Mouse (Mus musculus): ENCODE results near the gene Plekhj1. TPM values are rescaled to one million over a fixed set of nuclear protein-coding genes. Genes with fewer than 3 reads are reported as not detected.

Gene Plekhj1
- total RNA-seq, 1 experiment from 2014 or later, result 41.3 TPM

DNA sequence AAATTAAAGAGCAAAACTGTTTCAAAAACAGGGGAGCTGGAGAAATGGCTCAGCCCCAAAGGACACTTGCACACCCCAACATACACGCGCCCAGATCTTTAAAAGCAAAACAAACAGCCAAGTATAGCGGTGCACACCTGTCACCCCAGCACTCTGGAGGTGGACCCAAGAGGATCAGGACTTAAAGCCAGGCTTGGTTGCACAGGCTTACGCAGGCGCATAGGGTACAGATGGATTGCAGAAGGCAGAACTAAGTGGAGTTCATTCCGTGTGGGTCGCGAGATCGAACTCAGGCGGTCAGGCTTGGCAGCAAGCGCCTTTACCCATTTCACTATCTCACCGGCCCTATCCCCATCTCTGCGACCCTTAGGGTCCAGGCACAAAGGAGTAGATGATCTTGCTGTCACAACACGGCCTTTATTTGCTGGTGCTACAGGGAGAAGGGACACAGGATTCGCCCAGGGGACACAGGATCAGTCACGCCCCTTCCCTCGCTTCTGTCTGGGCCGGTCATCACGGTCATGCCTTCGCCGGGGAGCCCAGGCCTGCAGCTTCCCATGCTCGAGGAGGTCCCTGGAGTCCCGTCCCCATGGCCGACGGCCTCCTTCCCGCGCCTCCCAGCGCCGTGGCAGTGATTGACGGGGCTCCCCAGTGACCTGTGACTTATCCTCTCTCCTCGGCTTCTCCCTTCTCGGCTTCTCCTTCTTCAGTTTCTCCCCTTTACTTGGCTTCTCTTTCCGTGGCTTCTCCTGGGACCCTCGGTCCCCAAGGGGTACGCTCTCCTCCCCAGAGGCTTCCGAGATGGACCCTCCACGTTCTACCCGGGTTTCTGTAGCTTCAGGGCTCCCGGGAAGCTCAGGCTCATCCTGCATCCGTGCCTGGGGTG lies 9.9 kb upstream of the Plekhj1 start:
- no peak for ATAC-seq (replicated peaks; ENCODE audit: insufficient number of reproducible peaks, low FRiP score, low TSS enrichment, poor library complexity, severe bottlenecking)

DNA sequence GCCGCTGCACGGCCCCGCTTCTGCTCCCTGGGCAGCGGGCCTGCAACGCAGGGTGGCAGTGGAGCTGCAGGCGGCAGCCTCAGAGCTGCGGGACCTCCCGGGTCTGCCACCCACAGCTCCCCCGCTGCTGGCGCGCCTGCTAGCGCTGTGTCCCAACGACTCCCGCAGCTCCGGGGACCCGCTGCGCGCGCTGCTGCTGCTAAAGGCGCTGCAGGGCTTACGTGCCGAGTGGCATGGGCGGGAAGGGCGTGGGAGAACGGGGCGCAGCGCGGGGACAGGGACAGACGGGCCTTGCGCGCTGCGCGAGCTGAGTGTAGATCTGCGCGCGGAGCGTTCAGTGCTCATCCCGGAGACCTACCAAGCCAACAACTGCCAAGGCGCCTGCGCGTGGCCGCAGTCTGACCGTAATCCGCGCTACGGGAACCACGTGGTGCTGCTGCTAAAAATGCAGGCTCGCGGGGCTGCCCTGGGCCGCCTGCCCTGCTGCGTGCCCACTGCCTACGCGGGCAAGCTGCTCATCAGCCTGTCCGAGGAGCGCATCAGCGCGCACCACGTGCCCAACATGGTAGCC lies 8.7 kb upstream of the Plekhj1 start:
- ATAC-seq (replicated peaks; ENCODE audit: insufficient number of reproducible peaks, low FRiP score, low TSS enrichment, poor library complexity, severe bottlenecking), result 0 out of 2 replicates have a peak, but pooled peaks have one; percentile 4

DNA sequence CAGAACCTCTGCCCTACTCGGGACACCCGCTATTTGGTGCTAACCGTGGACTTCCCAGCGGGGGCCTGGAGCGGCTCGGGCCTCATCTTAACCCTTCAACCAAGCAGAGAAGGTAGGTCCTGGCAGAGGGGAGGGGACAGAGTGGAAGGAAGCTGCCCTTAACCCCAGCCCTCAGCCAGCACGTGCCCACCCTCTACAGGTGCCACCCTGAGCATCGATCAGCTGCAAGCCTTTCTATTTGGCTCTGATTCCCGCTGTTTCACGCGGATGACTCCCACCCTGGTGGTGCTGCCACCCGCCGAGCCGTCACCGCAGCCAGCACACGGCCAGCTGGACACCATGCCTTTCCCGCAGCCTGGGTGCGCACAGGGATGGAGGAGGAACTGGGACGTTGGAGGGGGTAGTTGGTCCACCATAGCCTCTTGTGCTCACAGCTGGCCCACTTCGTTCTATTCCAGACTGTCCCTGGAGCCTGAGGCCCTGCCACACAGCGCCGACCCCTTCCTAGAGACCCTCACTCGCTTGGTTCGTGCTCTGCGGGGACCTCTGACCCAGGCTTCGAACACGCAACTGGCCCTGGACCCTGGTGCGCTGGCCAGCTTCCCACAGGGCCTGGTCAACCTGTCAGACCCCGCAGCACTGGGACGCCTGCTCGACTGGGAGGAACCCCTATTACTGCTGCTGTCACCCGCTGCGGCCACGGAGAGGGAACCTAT lies 8.1 kb upstream of the Plekhj1 start:
- no peak for ATAC-seq (replicated peaks; ENCODE audit: insufficient number of reproducible peaks, low FRiP score, low TSS enrichment, poor library complexity, severe bottlenecking)

DNA sequence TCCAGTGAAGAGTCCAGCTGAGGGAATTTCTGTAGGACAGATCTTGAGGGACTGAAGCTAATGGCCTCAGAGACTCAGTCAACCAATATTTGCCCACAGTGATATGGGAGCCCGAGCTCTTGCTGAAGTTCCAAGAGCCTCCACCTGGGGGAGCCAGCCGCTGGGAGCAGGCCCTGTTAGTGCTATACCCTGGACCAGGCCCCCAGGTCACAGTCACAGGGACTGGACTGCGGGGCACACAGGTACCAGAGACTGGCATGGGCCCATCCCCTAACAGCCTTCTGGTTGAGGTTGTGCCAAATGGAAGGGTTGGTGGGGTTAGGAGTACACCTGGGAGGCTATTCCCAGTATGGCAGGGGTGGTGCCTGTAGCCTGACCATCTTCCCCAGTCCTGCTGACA lies 7.5 kb upstream of the Plekhj1 start:
- ATAC-seq (replicated peaks; ENCODE audit: insufficient number of reproducible peaks, low FRiP score, low TSS enrichment, poor library complexity, severe bottlenecking), result peak; percentile 32; the same call in 1 of the 2 replicates

DNA sequence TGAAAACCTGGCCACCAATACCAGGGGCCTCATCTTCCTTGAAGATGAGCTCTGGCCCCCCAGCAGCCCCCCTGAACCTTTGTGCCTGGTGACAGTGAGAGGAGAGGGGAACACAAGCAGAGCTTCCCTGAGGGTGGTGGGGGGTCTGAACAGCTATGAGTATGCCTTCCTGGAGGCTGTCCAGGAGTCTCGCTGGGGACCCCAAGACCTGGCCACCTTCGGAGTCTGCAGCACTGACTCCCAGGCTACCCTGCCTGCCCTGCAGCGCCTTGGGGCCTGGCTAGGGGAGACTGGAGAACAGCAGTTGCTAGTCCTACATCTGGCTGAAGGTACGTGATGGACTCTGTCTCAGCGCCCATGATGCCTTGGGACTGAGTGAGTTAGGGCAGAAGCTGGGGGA lies 6.9 kb upstream of the Plekhj1 start:
- no peak for ATAC-seq (replicated peaks; ENCODE audit: insufficient number of reproducible peaks, low FRiP score, low TSS enrichment, poor library complexity, severe bottlenecking)

DNA sequence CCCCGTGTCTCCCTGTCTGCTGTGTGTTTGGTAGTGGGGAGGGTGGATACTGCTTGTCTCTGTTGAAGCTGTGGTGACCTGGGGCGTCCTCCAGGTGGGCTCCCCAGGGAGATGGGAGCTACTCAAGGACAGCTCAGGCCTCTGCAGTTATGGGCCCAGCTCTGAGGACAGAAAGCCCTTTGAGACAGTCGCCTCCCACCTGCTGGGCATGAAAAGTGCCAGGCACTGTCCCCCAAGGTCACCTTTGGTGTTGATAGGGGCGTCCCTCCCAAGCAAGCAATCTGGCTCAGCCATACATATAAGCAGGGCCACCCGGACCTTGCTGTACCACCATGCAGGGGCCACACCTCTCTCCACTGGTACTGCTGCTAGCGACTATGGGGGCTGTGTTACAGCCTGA lies 6.5 kb upstream of the Plekhj1 start, which contains the start of gene Amh:
Gene Amh (plus strand): TSS at position 328 of the 400 bp plus-strand sequence.
- no peak for ATAC-seq (replicated peaks; ENCODE audit: insufficient number of reproducible peaks, low FRiP score, low TSS enrichment, poor library complexity, severe bottlenecking)

DNA sequence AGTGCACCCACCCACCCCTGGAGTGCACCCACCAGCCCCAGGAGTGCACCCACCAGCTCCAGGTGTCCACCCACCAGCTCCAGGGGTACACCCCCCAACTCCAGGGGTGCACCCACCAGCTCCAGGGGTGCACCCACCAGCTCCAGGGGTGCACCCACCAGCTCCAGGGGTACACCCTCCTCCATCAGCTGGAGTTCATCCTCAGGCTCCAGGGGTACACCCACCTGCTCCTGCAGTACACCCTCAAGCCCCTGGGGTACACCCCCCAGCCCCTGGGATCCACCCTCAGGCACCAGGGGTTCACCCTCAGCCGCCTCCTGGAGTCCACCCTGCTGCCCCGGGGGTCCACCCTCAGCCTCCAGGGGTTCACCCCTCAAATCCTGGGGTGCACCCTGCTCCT lies 5.9 kb upstream of the Plekhj1 start:
- ATAC-seq (replicated peaks; ENCODE audit: insufficient number of reproducible peaks, low FRiP score, low TSS enrichment, poor library complexity, severe bottlenecking), result no peak

DNA sequence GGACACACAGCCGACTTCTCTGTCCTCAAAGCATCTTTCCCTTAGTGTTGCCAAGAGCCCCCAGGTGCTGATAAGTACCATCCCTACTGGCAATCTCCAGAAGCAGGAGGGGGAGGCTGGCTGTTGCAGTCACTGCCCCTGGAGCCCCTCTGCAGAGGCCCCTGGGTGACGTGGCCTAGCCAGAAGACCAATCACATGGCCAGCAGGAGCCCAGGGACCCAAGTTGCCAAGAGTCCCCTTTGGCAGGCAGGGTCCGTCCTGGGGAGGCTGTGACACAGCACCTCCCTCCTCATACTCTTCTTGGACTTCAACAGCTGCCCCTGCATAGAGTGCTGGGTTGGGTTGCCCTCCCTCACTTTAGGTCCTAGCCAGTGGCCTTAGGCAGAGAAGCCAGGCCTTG lies 4.6 kb upstream of the Plekhj1 start:
- no peak for ATAC-seq (replicated peaks; ENCODE audit: insufficient number of reproducible peaks, low FRiP score, low TSS enrichment, poor library complexity, severe bottlenecking)

DNA sequence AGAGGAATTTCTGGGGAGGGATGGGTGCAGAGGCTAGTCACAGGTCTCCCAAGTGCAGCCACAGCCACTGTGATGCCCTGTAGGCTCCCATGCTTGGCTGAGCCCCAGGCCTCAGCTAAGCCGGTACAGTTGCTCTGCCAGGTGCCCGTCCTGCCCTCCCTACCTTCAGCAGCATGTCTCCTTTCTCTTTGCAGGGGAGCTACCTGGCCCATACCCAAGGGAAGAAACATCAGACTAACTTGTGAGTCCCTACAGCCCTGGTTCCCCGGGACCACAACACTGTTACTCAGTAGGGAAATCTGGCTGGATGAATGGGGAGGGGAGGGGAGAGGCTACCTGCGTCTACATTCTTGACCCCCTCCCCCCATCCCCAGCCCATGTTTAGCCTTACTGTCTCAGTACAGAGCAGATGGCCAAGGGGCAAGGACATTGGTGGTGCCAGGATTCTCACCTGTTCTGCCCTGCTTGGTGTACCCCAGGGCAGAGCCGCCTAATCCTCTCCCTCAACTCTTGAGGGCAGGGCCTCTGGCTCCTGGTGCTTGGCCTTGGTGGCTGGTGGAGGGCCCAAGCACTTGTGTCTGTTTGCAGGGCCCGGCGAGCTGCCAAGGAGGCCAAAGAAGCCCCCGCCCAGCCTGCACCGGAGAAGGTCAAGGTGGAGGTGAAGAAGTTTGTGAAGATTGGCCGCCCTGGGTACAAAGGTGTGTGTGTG lies 3.9 kb upstream of the Plekhj1 start:
- no peak for ATAC-seq (replicated peaks; ENCODE audit: insufficient number of reproducible peaks, low FRiP score, low TSS enrichment, poor library complexity, severe bottlenecking)

DNA sequence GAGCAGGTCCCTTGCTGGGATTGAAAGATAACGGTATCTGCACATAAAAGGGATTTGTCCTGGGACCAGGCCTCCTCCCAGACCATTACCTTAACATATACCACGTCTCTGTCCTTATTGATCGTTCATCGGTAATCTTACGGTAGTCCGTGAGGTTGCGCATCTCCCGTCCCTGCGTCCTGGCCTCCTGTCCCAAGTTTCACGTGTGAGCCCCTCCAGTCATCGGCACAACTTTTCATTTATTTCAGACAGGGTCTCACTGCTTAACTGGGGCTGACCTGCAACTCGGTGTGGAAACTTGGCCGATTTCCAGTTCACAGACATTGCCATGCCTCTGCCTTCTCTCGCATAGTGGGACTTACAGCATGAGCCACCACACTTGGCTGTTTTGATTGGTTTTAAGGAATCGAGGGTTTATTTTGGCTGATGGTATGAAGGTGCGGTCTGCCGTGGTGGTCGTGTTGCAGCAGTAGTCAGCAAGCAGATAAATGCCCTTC lies 692 bp upstream of the Plekhj1 start:
- no peak for ATAC-seq (replicated peaks; ENCODE audit: insufficient number of reproducible peaks, low FRiP score, low TSS enrichment, poor library complexity, severe bottlenecking)

DNA sequence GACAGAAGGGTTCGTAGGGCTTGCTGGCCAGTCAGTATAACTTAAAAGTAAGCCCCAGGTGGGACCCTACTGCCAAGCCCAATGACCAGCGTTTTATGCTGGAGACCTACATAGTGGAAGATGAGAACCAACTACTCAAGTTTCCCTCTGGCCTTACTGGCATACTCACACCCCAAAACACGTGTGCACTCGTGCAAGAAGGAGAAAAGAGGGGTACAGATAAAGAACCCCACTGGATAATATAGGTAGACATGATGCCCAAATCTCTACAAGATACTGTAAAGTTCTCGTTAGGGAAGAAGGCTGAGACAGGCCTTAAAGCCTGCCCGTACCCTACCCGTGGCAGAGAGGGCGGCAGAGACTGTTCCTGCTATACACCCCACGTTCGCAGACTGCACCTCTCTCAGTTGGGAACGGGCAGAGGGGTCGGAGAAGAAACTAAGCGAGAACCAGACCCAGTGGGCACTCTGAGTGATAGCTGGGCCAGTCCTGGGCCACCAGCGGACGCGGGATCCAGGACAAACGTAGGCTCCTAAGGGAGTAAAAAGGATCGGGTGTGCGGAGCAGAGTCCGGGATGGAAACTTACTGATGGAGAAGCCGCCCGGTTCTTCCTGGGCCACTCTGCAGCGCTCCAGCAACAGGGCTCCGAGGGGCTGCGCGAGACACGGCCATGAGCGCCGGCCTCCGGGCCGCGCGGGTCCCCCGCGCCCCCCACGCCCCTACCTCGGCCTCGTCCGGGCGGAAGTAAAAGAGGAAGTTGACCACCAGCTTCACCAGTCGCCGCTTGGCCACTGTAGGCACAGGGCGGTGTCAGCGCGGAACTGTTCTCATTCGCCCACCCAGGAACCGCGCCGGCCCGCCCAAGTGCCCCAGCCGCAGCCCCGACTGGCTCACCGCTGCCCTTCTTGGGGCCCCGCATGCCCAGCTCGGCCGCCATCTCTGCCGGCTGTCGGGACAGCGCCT lies 958 bp downstream of the Plekhj1 start:
- peak; percentile 24 for ATAC-seq (replicated peaks; ENCODE audit: insufficient number of reproducible peaks, low FRiP score, low TSS enrichment, poor library complexity, severe bottlenecking)

DNA sequence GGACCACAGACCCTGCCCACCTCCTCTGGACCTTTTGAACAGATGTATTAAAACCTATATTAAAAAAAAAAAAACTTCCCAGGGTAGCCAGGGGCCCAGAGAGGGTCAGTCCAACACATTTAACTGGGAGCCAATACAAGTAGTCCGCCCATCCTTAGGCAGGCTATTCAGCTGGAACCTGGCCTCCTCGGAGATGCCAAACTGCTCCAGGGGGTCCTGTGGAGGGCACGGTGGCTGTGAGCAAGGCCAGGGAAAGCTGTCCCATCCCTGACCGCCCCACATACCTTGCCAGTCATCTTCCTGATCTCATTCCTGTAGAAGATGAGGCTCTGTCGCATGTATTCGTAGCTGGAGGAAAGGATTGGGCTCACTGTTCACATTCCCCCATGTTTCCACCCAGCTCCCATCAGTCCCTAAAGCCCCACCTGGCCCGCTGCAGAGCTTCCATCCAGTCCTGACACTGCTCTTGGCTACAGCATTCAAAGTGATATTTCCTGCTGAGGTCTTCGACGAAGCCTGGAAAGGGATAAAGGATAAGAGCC lies 2.0 kb downstream of the Plekhj1 start:
- no peak for ATAC-seq (replicated peaks; ENCODE audit: insufficient number of reproducible peaks, low FRiP score, low TSS enrichment, poor library complexity, severe bottlenecking)

DNA sequence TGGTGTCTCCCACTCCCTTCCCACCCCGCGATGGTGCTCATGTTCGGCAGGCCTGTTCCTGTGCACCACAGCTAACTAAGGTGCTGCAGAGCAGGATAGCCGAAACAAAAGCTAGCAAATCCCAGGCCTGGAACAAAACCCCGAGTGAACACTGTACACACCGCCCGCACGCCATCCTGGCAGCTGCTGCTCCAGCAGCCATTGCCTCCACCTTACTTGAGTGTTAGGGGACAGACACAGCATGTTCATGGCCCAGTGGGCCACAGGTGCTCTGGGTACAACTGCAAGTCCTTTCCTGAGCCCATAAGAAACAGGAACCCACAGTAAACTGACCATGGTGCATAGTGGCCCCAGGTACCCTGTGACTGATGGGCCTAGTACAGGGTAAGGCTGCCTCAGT lies 3.7 kb downstream of the Plekhj1 start:
- no peak for ATAC-seq (replicated peaks; ENCODE audit: insufficient number of reproducible peaks, low FRiP score, low TSS enrichment, poor library complexity, severe bottlenecking)

DNA sequence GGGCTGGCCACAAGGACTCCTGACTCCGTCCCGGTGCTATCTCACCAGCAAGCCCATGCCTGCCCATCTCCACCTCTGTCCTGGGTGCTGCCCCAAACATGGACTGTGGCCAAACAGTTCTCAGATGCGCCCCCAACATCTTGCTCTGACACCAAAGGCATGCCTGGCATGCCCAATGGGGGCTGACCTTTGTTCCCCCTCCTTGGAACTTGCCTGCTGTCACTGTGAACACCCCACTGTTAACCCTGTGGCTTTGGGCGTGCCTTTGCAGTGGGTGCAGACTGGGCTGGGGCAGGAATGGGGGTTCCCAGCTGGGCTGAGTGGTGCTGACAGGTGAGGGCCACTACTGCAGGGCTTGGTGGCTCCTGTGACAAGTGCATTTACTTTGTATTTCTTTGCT lies 4.6 kb downstream of the Plekhj1 start:
- no peak for ATAC-seq (replicated peaks; ENCODE audit: insufficient number of reproducible peaks, low FRiP score, low TSS enrichment, poor library complexity, severe bottlenecking)

DNA sequence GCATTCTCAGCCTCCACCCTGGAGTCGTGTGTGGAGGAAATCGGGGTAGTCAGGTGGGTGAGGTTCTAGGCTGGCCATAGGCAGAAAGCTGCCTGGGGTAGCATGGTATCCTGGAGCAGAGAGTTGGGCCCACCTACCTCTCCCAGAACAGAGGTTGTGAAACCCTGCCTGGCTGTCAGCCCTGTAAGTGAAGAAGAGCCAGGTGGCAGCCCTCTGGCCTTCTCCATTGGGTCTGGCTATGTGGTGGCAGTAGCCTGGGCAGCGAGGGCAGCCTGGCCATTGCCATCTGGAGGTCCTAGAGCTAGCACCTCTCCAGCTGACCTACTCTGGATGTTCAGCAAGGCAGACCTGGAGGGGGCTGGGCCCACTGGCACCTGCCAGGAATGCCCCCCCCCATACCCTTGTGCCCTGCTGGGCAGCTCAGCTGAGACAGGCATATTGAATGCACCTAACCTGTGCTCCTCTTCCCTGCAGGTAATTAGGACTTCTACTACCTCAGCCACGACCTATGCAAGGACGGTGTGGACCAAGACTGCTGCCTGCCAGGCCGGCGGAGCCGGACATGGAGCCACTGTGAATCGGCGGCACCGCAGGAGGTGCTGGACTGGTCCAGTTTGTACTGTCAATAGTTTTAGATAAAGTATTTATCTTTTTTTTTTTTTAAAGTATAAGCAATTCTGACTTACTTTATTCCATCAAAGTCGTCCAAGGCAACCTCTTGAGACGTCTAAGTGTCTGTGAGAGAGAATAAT lies 5.2 kb downstream of the Plekhj1 start:
- ATAC-seq (replicated peaks; ENCODE audit: insufficient number of reproducible peaks, low FRiP score, low TSS enrichment, poor library complexity, severe bottlenecking), result no peak

DNA sequence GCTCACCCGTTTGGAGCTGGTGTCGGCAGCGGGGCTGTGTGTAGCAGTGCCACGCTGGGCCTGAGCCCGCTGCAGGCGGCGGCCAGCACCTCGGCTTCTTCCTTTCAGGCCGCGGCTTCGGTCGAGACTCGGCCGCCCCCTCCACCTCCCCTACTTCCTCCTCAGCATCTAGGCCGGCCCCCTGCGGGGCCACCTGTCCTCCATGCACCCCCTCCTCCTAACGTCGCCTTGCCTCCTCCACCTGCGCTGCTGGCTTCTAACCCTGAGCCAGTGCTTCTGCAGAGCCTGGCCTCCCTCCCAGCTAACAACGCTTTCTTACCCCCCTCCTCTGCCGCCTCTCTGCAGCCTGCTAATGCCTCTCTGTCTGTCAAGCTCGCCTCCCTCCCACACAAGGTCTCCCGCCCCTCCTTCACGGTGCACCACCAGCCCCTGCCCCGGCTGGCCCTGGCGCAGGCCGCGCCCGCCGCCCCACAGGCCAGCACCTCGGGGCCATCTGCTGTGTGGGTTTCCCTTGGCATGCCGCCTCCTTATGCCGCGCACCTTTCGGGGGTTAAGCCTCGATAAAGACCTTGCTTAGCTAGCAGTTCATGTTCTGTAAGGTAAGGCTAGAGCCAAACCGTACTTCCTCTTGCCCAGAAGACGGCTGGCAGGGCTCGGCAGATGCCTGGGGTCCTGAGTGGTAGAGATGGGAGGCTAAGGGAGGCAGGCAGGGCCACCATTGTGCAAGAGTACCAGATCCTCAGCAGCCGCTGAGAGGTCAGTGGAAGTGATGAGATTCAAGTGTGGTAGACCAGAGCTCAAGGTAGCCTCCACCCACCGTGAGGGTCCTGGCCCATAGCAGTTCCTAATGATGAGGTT lies 6.0 kb downstream of the Plekhj1 start:
- ATAC-seq (replicated peaks; ENCODE audit: insufficient number of reproducible peaks, low FRiP score, low TSS enrichment, poor library complexity, severe bottlenecking), result no peak
